Mouse (Mus musculus): ENCODE measurements at regions not wholly inside any gene's neighbourhood (a gene's known extent, or its start where the extent isn't known, plus 50 kb on each side); places are given as distances from the start of the nearest gene placed in this dataset.

DNA sequence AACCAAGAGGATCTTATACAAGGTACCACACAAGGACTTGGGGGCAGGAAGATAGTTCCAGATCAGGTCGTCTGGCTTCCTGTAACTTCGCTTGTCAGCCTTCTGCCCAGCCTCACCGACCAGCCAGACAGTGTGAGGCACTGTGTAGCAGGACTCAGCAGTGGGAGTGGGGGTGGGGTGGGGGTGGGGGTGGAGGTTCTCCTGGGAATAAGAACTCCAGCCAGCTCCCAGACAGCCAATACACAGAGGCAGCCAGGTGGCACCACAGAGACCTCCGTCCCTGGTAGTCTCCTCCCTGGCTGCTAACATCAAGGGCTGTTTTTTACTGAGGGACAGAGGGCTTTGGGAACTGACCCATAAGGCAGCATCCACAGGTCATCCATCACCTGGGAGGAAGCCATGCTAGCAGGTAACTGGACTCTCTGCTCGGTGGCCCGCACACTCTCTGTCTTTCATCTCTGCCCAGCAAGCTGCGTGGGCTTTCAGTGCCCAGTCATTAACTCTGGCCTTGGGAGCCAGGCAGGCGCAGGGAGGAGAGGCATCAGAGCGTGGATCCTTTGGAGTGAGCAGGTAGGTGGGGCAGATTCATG, 60.3 kb upstream of the Wnt4 start:
- DNase-seq (ENCODE audit: low spot score in 2 of 2) = no peak
- intact Hi-C loops (cut with DNase I) = no loop called here

DNA sequence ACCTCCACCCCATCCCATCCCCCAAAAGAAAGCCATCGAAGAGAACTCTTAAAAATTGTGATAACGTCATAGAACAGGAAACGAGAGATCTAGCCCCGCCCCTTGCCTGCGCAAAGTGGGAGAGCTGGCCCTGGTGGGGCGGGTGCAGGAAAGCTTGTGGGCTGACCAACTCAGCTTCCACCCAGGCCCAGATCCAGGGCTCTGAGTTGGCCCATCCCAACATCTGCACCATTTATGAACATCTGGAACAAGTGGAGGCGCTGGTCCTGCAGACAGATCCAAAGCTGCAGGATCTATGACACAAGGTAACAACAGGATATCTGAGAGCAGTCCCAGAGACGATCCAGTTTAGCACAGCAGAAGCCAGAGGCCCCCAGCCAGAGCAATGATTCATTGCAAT, 62.7 kb upstream of the Wnt4 start:
- intact Hi-C loops (cut with DNase I) = no loop called here
- DNase-seq (ENCODE audit: low spot score in 2 of 2) = no peak

DNA sequence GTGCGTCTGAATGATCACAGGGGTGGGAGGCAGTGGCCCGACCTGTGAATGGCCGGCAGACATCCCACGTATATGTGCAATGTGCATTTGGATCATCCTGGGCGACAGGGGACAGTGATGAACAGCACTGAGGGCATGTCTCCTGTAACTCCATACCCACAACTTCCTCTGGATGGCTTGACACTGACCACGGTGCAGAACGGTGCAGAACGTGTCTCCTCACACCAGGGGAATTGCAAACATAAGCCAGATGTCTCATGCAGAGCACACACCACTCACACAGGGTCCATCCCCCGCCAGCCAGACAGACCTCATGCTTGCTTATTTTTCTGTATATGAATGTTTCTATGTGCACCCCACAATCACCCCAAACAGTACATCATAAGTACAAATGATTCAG, 64.4 kb upstream of the Wnt4 start:
- no peak for DNase-seq (ENCODE audit: low spot score in 2 of 2)
- intact Hi-C loops (cut with DNase I) = no loop called here

DNA sequence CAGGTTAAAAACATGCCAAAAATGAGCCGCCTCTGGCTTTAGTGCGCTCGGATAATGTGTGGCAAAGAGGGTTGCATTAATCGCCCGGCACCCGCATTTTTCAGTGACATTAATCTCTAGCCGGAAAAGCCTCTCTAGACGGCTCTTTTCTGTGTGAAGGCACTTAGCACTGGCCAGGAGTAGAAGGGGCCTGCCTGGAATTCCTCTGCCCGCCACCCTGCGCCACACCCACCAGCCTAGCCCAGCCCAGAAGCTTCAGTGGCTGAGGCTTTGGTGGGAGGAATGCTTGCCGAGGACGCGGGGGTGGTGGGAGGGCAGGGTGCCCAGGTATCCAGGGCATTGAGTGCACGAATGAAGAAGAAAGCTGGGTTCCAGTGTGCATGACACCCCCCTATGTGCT, 65.2 kb upstream of the Wnt4 start:
- peak in 1 of 2 experiments; percentile 24 for DNase-seq (ENCODE audit: low spot score in 2 of 2)
- intact Hi-C loops (cut with DNase I) = no loop called here

DNA sequence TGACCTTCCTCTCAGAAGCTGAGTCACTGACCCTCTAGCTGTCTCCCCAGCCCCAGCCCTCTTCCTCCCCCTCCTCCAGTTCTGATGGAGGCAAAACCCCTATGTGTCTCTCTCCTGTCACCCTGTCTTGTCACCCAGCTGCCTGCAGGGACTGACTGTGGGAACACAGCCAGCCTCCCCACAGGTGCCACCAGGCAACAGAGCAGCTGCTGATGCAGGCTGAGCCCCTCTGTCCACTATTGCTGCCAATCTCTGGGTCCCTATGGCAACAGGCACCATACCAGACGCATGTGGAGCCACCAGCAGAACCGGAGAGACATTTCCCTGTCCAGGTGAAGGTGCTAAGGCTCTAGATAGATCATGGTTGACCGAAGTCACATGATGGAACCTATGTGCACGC, 66.0 kb upstream of the Wnt4 start:
- no peak for DNase-seq (ENCODE audit: low spot score in 2 of 2)
- intact Hi-C loops (cut with DNase I) = no loop called here

DNA sequence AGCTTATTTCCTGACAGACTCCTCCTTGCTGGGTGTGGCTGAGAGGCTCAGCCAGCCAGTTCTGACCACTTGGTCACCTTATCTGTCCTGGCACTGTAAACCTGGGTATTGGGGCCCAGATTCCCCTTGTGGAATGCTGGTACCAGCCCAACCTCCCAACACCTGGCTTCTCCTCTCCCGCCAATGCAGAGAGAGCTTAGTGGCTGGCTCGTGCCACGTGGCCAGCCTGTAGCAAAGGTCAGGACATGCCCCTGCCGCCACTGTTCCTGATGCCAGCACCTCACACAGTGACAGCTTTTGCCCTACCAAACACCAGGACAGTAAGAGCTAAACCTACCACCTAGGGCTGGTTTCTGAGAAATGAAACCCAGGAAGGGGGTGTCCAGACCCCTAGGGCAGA, 66.8 kb upstream of the Wnt4 start:
- intact Hi-C loops (cut with DNase I) = no loop called here
- DNase-seq (ENCODE audit: low spot score in 2 of 2) = no peak

DNA sequence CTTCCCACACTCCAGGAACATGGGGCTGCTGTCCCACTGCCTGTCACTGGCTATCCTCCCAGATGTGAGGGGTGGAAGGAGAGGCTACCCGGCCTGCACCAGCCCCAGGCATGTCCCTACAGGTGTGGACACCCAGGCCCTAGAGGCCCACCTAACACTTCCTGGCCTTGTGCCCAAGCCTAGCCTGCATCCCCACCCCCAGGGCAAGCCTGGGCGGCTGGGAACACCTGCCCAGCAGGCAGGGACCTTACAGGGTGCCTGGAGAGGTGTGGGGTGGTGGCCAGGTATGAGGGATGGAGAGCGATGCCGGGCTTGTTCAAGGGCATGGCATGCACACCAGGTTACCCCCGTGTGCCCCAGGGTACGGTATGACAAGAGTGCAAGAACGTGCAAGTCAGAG, 76.3 kb upstream of the Wnt4 start:
- intact Hi-C loops (cut with DNase I) = no loop called here
- DNase-seq (ENCODE audit: low spot score in 2 of 2) = no peak

DNA sequence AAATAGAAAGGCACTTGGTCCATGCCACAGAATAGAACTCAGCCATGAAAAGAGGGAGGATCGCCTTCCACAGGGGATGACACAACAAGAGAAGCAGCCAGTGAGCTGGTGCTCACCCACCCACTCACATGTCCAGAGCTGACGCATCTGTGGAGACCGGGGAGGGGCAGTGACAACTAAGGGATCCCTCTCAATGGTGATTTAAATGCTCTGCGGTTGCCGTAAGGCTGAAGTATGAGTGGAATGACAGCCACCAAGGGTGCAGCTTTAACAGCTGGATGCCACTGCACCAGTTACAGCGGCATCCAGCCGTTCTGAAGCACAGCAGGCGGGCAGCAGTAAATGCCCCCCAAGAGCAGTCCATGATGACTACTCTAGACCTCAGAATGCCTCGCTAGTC, 76.9 kb upstream of the Wnt4 start:
- intact Hi-C loops (cut with DNase I) = no loop called here
- DNase-seq (ENCODE audit: low spot score in 2 of 2) = peak; percentile 9 to 68

DNA sequence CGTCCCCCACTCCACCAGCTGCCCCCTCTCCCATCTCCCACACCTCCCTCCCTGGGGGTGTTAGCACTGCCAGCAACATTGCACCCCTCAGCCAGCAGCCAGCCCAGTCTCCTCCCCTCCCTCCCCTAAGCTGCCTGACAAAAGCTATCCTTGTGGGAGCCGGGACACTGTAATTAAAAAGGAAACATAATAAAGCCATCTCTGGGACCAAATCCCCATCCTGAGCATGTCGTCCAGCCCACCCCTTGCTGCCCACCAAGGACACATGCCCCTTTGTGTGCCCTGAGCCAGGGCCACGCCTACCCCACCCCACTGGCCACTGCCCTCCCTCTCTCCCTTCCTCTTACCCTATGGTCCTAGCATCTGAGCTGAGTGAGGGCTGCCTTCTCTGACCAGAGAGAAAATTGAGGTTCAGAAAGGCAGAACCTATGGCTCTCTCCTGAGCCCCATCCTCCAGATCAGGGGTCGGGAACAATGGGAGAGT, 80.8 kb upstream of the Wnt4 start:
- intact Hi-C loops (cut with DNase I) = no loop called here
- no peak for DNase-seq (ENCODE audit: low spot score in 2 of 2)

DNA sequence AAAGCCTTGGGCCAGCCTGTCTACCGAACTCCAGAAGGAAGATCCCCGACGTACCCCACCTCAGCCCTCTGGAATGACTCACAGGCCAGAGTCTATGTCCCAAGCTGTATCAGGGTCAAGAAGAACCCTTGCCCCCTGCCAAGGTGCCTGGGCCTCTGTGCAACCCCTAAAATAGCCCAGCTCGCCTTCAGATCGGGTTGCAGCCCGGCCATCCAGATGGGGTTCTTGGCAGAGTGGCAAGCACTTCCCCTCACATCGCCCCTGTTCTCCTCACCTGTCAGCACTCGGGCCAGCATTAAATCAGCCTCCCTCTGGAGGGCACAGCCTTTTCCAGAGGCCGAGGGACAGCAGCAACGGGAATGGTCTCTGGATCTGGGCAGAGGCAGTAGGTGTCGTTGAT, 83.2 kb upstream of the Wnt4 start:
- intact Hi-C loops (cut with DNase I) = no loop called here
- DNase-seq (ENCODE audit: low spot score in 2 of 2) = no peak

DNA sequence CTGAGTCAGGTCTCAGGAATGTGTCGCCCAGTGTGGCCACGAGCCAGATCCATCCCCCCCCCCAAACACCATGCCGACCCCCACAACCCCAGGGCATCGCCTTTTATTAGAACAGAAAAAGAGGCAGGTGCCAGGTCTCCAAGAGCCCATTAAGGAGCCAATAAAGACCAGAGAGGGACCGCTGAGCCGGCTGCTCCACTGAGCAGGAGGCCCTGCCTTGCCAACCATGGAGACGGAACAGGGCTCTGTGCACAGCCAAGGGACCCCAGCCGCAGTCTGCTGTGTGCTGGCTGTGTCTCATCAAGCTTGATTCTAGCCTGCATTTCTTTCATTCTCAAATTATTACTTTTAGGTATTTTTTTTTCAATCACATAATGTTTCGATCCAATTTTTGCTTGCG, 86.7 kb upstream of the Wnt4 start:
- DNase-seq (ENCODE audit: low spot score in 2 of 2) = no peak
- intact Hi-C loops (cut with DNase I) = no loop called here

DNA sequence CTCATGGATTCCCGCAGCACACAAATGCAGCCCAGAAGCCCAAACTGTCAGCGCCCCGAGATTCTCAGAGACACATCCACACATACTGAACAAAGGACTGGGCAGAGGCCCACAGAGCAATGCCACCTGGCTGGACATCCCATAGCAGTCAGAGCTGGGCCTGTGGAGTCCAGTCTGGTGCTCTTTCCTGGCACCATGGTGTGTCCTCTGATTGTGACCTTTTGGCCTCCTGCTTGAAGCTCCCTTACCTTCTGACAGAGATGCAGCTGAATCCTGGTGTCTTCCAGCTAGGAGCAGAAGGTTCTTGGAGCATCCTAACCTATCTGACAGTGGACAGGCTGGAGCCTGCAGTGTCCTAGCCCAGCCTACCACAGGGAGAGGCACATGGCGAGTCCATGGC, 87.5 kb upstream of the Wnt4 start:
- DNase-seq (ENCODE audit: low spot score in 2 of 2) = no peak
- intact Hi-C loops (cut with DNase I) = no loop called here

DNA sequence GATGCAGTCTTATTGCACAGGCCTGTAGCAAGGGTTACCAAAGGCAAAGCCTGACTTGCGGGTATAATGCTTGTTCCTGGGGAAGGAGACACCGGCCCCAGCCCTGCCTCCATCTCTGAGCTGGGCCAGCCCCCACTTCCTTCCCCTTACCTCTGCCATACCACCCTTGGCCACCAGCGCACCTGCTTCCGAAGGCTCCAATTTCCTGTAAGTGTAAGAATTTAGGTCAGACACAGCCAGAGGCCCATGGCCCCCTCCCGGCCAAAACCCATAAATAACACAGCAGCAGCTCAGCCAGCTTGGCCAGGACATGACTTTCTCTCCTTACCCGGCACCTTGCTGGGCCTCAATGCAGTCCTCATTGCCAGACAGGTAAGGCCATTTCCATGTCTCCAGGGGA, 88.2 kb upstream of the Wnt4 start:
- no peak for DNase-seq (ENCODE audit: low spot score in 2 of 2)
- intact Hi-C loops (cut with DNase I) = no loop called here

DNA sequence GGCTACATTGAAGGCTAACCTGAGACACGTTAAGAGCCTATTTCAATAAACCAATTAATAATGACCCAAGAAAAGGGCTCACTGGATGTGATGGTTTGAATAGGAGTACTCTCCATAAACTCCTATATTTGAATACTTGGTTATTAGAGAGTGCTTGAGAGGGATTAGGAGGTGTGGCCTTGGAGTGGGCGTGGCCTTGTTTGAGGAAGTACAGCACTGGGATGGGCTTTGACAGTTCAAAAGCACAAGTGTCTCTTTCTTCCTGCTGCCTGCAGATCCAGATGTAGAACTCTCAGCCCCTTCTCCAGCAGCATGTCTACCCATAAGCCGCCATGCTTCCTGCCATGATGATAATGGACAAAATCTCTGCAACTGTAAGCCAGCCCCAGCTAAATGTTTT, 89.7 kb upstream of the Wnt4 start:
- intact Hi-C loops (cut with DNase I) = no loop called here
- DNase-seq (ENCODE audit: low spot score in 2 of 2) = no peak

DNA sequence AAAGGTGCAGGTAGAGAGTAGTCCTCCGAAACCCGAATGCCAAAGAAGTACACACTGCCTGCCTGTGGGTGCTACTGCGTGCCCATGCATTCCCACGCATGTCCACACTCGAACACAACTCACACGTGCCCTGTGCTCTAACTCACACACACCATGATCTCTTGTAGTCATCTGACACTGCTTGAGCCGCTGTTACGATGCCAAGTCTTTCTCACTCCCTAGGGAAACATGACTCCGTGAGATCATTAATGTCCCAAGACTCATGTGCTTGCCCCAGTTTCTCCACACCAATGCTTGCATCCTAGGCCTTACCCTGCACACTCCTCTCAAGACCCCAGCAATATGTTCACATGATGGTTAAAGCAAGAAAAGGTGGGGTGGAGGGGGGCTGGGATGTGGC, 90.2 kb upstream of the Wnt4 start:
- intact Hi-C loops (cut with DNase I) = no loop called here
- no peak for DNase-seq (ENCODE audit: low spot score in 2 of 2)

DNA sequence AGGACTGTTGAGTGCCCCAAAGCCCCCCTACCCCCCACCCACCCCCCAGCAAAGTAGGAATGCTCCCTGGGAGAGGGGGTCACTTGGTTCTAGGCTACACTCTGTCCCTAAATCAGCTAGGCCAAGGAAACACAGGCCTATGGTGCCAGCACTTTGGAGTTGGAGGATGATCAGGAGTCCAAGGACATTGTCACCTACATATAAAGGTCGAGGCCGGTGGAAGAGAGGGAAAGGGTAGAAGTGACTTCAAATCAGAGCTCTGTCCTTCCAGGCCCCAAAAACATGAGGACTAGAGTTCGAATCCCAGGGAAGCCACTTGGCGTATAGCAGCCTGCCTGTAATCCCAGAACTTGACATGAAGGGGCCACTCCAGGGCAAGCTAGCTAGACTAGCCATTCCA, 92.3 kb upstream of the Wnt4 start:
- intact Hi-C loops (cut with DNase I) = no loop called here
- DNase-seq (ENCODE audit: low spot score in 2 of 2) = no peak

DNA sequence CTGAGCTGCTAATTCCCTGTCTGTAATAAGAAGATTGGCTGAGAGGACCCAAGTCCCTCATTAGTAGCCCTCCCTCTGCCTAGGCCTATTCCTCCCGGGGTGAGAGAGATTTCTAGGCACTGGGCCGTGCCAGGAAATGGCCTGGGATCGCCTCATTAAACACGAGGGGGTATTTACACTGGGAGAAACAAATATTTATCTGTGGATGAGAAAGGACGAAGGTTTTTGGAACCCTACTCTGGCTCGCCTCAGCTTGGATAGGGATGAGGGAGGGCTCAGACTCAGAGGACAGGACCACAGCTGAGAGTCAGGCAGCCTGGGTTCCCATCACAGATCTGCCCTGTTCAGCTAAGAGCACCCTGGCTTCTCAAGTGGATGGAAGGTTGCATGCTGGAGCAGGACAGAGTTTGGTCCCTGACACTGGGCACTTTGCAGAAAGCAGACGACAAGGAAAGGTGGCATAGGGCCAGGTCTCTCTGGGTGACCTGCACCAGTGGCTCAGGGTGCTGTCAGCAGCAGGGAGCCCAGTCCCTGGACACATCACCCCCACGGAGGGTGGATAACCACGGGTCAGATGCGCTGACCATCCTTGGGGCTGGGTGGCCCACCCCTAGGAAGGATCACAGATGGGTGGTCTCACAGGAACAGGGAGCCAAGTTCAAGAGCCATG, 94.0 kb upstream of the Wnt4 start:
- no peak for DNase-seq (ENCODE audit: low spot score in 2 of 2)
- intact Hi-C loops (cut with DNase I) = no loop called here

DNA sequence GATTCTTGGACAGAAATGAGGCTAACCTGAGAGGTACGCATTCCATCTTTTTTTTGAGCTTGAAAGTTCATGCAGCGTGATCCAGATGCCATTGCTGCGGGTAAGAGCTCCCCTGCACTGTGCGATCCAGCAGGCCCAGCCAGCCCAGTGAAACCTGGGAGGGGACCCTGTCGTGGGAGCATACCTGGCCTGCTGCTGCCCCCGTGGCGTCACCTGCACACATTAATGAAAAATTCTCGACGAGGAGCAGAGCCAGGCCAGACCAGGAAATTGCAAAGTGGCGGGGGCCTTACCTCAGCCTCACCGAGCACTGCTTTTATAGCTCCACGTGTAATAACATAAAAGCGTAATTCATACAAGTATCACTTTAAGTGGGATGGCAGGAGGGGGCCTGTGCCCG, 94.7 kb upstream of the Wnt4 start:
- intact Hi-C loops (cut with DNase I) = no loop called here
- DNase-seq (ENCODE audit: low spot score in 2 of 2) = no peak

DNA sequence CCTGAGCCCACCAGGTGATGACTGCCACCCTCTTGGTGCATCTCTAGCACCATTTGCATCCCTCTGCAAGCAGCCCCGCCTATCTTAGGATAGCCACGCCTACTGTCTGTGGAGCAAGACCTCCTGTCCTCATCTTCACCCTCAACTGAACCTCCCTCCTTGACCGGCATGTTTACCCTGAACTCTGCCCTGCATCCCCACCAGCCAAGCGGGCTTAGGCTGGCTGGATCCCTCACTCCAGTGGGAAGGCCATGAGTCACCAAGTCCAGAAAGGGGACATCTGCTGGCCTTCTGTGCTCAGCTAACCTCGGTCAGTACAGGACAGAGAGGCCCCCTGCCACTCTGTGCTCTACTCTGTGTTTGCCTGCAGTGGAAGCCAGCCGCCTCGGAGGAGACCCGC, 96.0 kb upstream of the Wnt4 start:
- no peak for DNase-seq (ENCODE audit: low spot score in 2 of 2)
- intact Hi-C loops (cut with DNase I) = no loop called here

DNA sequence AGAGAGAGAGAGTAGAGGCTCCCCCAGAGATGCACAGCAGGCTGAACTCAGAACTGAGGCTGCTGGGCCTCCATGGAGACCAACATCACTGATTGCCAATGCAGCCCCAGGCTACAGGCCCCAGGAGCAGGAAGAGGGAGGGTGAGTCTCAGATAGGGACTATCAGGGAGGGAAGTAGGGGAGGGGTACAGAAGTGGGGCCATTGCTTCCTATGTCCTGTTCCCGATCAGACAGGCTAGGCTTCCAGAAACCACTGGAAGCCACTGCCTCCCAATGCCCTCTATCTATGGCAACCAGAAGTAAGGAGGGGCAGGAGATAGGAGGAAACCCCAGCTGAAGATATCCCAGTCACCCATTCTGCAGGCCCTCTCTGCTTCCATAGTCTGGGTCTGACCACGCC, 97.2 kb upstream of the Wnt4 start:
- DNase-seq (ENCODE audit: low spot score in 2 of 2) = no peak
- intact Hi-C loops (cut with DNase I) = no loop called here

DNA sequence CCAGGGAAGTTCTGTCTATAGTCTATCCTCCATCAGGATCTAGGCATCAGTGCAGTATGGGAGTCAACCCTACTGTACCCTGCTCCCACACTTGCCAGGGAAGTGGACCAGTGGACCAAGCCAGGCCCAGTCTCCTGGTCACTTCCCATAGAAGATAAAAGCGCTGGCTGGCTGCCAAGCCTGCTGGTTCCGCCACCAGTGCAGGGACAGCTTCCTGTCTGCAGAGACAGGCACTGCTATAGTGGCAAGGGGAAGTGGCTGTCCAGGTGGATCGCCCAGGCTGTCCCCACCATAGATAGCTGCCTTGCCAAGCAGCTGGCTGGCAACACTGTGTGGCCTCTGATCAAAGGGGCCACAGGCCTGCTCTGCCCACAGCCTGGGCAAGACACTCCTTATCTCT, 98.5 kb upstream of the Wnt4 start:
- peak; percentile 30 to 39 for DNase-seq (ENCODE audit: low spot score in 2 of 2)
- intact Hi-C loops (cut with DNase I) = no loop called here

DNA sequence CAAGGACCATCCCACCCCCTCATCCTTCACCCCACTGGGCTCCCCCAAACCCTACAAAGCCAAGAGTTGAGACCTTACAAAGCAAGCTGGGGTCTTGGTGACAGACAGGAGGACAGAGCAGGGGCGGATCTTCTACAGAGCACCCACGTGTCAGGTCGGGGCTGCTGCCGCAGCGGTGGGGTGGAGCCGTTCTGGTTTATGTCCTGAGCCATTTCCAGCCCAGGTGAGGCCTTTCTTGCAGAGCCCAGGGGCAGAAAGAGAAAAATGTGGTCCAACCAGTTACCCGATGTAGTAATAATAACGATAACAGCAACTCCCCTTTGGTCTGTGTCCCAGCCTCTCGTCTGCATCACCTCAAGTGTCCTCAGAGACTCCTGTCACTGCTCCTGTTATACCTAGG, 112.4 kb upstream of the Wnt4 start:
- intact Hi-C loops (cut with DNase I) = loop anchor here (1.0 to 5.0 kb wide), 3 partner anchors 88 to 144 kb away; no protein-coding TSS in a partner anchor

More for the DNA sequence above, 112.4 kb upstream of the Wnt4 start:
- DNase-seq (ENCODE audit: low spot score in 2 of 2) = no peak

Measured in left cerebral cortex, postnatal 25 days (tissue).